ENCODE assay signal across 1 mouse cellular context in the genomic region with DNA sequence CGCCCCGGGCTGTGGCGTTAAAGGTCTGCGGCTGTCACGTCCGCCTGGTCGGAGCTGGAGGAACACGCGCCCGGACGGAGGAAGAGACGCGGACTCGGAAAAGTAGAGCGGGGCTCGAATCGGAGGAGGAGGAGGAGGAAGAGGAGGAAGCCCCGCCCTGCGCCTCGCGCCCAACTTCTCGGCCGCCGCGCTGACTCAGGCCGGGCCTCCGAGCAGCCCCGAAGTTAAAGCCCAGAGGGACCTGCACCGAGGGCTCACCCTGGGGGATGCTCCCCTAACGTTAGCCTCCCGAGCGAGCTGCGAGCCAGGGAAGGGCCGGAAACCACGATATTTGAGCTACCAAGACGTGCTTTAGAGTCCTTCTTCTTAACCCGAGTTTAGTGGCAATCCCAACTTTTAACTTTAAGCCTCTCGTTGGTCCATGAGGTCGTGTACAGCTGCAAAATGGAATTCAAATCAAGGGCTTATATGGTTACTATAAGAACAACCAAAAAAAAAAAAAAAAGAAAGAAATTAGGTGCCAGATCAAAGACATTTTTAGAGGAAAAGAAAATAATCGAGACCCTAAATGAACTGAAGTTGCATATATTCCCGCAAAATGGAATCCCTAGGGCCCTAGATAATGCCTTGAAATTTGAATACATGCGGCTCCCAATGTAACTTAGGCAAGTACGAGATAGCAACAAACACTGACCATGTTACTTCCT.
TF ChIP-seq lines count a peak whose summit lies in the region.

A gene (minus strand): TSS at position 121 of the 707 bp plus-strand sequence.

TF ChIP-seq in MEL, 35 proteins besides CTCF, POLR2A, EP300 and RAD21 (continued from another document):
- TF ChIP-seq NRF1 (IDR thresholded peaks at IDR 0.05; ENCODE audit: insufficient read depth, low read depth, low read length, poor library complexity, severe bottlenecking) (0 out of 2 replicates have a peak, but pooled peaks have one; percentile 5), GABPA (IDR thresholded peaks at IDR 0.05; ENCODE audit: low read depth, low read length) (no peak), USF2 (IDR thresholded peaks at IDR 0.05; ENCODE audit: borderline replicate concordance in 1 of 2, insufficient read depth in 1 of 2, low read depth in 1 of 2, low read length in 2 of 2) (no peak), BHLHE40 (IDR thresholded peaks at IDR 0.05; ENCODE audit: borderline replicate concordance, low read depth, low read length) (no peak), CHD2 (IDR thresholded peaks at IDR 0.05; ENCODE audit: low read length) (no peak), MAFK (IDR thresholded peaks at IDR 0.05; ENCODE audit: borderline replicate concordance, low read depth, low read length) (no peak), TBP (IDR thresholded peaks at IDR 0.05; ENCODE audit: low read depth, low read length) (peak; percentile 70), NELFE (IDR thresholded peaks at IDR 0.05; ENCODE audit: low read depth, low read length) (peak; percentile 80), TCF12 (IDR thresholded peaks at IDR 0.05; ENCODE audit: low read depth, low read length) (0 out of 2 replicates have a peak, but pooled peaks have one; percentile 22), ETS1 (IDR thresholded peaks at IDR 0.05; ENCODE audit: low read depth, low read length) (no peak), USF1 (IDR thresholded peaks at IDR 0.05; ENCODE audit: low read depth, low read length) (no peak)
TF ChIP-seq in MEL: peak in this region for 14.
